Mouse (Mus musculus) liver, adult 2 months (tissue): ENCODE data around the gene D130043K22Rik.

Experiments
- CTCF ChIP-seq: fragments of 200-500 bp; IDR thresholded peaks from 2 replicates; pipeline ENCODE4 v1.5.1; 2011; ENCODE audit warnings: low read depth, low read length, control low read depth
- POLR2A ChIP-seq: fragments of 200-500 bp; IDR thresholded peaks from 2 replicates; pipeline ENCODE4 v1.6.1; 2011; ENCODE audit warnings: low read length, control low read depth; ENCODE audit not compliant: insufficient read depth; ENCODE audit errors: extremely low read depth

- no peak for TF ChIP-seq CTCF
- TF ChIP-seq POLR2A: no peak
These were observed 18.8 kb upstream of the D130043K22Rik start for GRCm38 (mm10) chr13:24826116-24826515.
